Comparison of ENCODE assay signal across 8 mouse cellular contexts in genomic region chr4:154010907-154011645, GRCm38 (mm10). TPM values are rescaled to one million over a fixed set of nuclear protein-coding genes. Genes with fewer than 3 reads are reported as not detected.
DNase-seq lines count a peak whose midpoint lies in the region; ATAC-seq and TF ChIP-seq lines count a peak whose summit lies in the region.

No protein-coding gene starts in this region.

- intact Hi-C loops in heart, adult 2 months (cut with DNase I) = loop anchor here (1.0 to 5.0 kb wide), 3 partner anchors 53 to 146 kb away; partner anchors contain the start of genes Trp73 and Wrap73
- intact Hi-C loops in heart, postnatal 36 days (cut with DNase I) = loop anchor here (1.0 to 2.0 kb wide), 2 partner anchors 36 to 56 kb away; partner anchors contain the start of genes Cep104 and Dffb

- H3K36me3 ChIP-seq in heart, adult 2 months (ENCODE audit: control insufficient read depth, insufficient read depth, low read length) = no peaks in the 10 kb centered on the region
- H3K36me3 ChIP-seq in forebrain, postnatal 0 days (ENCODE audit: insufficient read depth) = peaks cover 27% of the 10 kb centered on the region
- peaks cover 14% of the 10 kb centered on the region for H3K36me3 ChIP-seq in macrophage (ENCODE audit: inconsistent target)

- H3K79me2 ChIP-seq in heart, adult 2 months (replicated peaks; ENCODE audit: control insufficient read depth, insufficient read depth, low read length) = peaks cover 15% of the 10 kb centered on the region
- peaks cover 40% of the 10 kb centered on the region for H3K79me2 ChIP-seq in macrophage (ENCODE audit: inconsistent target)

- peak overlapping the region; percentile 90 for H3K4me3 ChIP-seq in heart, adult 2 months
- H3K4me3 ChIP-seq in forebrain, postnatal 0 days (ENCODE audit: low read depth, low read length) = peak overlapping the region; percentile 93
- H3K4me3 ChIP-seq in macrophage (ENCODE audit: inconsistent target) = peak overlapping the region; percentile 40

- no peak for TF ChIP-seq POLR2A in heart, adult 2 months (IDR thresholded peaks at IDR 0.05; ENCODE audit: insufficient read depth, low read depth, low read length)

- TF ChIP-seq CTCF in heart, adult 2 months (IDR thresholded peaks at IDR 0.05) = no peak
- TF ChIP-seq CTCF in forebrain, postnatal 0 days (IDR thresholded peaks at IDR 0.05; ENCODE audit: low read depth) = no peak

- H3K4me1 ChIP-seq in heart, adult 2 months (ENCODE audit: control insufficient read depth, insufficient read depth, low read length) = peaks cover 7% of the 10 kb centered on the region
- H3K4me1 ChIP-seq in forebrain, postnatal 0 days (ENCODE audit: insufficient read depth) = peaks cover 12% of the 10 kb centered on the region

- H3K27me3 ChIP-seq in heart, adult 2 months (ENCODE audit: control insufficient read depth, insufficient read depth, low read length) = no peaks in the 10 kb centered on the region
- no peaks in the 10 kb centered on the region for H3K27me3 ChIP-seq in forebrain, postnatal 0 days (ENCODE audit: insufficient read depth, low read length)

- 28% methylated on average over 13 of the region's 13 CpGs for WGBS in heart, adult 2 months
- 30% methylated on average over 13 of the region's 13 CpGs for WGBS in forebrain, postnatal 0 days
- WGBS in macrophage (ENCODE audit: missing documents) = 32% methylated on average over 13 of the region's 13 CpGs

- peak overlapping the region; percentile 74 for H3K27ac ChIP-seq in heart, adult 2 months
- peak overlapping the region; percentile 64 for H3K27ac ChIP-seq in forebrain, postnatal 0 days (ENCODE audit: low read depth, low read length)
- 0 out of 2 replicates have a peak overlapping the region, but pooled peaks have one; percentile 32 for H3K27ac ChIP-seq in macrophage

- ATAC-seq in CD4-positive, CD25-positive, alpha-beta regulatory T cell, adult 4 months = peak; percentile 63
- ATAC-seq in forebrain, postnatal 0 days = peak; percentile 58

- TF ChIP-seq EP300 in heart, adult 2 months (IDR thresholded peaks at IDR 0.05; ENCODE audit: insufficient read depth, low read depth, low read length) = no peak

- H3K9me3 ChIP-seq in forebrain, postnatal 0 days (ENCODE audit: low read length) = no peaks in the 10 kb centered on the region

- H3K4me2 ChIP-seq in forebrain, postnatal 0 days (ENCODE audit: low read depth) = peak overlapping the region; percentile 93

- peak overlapping the region; percentile 86 for H3K9ac ChIP-seq in heart, adult 2 months (ENCODE audit: low read depth, low read length)
- peak overlapping the region; percentile 85 for H3K9ac ChIP-seq in forebrain, postnatal 0 days

- no peak for DNase-seq in heart, adult 2 months
- no peak for DNase-seq in heart, postnatal 36 days
- no peak for DNase-seq in forebrain, postnatal 0 days
- no peak for DNase-seq in gastrocnemius, adult 8-10 months (ENCODE audit: low spot score in 2 of 2)
- no peak for DNase-seq in adrenal gland, adult 2 months
- no peak for DNase-seq in layer of hippocampus, adult 9-10 months (ENCODE audit: low spot score)

RNA-seq across cellular contexts. Expression of gene Lrrc47, which starts 0.5 kb away (rescaled TPM):
- 10 to 100 TPM; 28.6 to 28.7 TPM for total RNA-seq in heart, adult 2 months (2021)
- 29.7 and 35.6 TPM in 2 replicates for polyA plus RNA-seq in heart, adult 2 months (2012; rRNA removed)
- 10 to 100 TPM; 30.6 to 33.1 TPM for total RNA-seq in heart, postnatal 36 days (2021)
- 1 to 10 TPM; 4.6 to 7.3 TPM for polyA plus RNA-seq in CD4-positive, CD25-positive, alpha-beta regulatory T cell, adult 4 months (2017; shearing (Covaris generic))
- 21.9 and 27.4 TPM in 2 replicates for total RNA-seq in forebrain, postnatal 0 days (2014; rRNA removed)
- 19.4 and 20.5 TPM in 2 replicates for polyA plus RNA-seq in forebrain, postnatal 0 days (2015; fragmentation: Nextera tagmentation; extraction: Ambion mirVana)
- 10 to 100 TPM in 24 of 26 experiments, 1 to 10 TPM in 2; 6.5 to 60.8 (median 25.7) TPM for total RNA-seq in macrophage (2018; cell fraction: chromatin; rRNA removed)
- total RNA-seq in macrophage (2018; cell fraction: cytosol; rRNA removed) = 10 to 100 TPM; 21.6 to 32.6 (median 28.4) TPM
- total RNA-seq in macrophage (2018; cell fraction: nucleus; rRNA removed) = 10 to 100 TPM; 13.4 to 38.9 (median 28.3) TPM
- 25.5 to 54.1 TPM (median 32.8 TPM) in 3 replicates for polyA plus RNA-seq in macrophage (2018)
- 10 to 100 TPM; 19.4 to 29.8 (median 25.0) TPM for total RNA-seq in gastrocnemius, adult 8-10 months (2022)
- total RNA-seq in adrenal gland, adult 2 months (2021) = 10 to 100 TPM; 39.7 to 53.8 TPM
- polyA plus RNA-seq in adrenal gland, adult 2 months (2012; rRNA removed) = 75.9 and 89.1 TPM in 2 replicates

RNA-seq across cellular contexts. Expression of gene Smim1, which starts 15.0 kb away (rescaled TPM):
- total RNA-seq in heart, adult 2 months (2021) = 1 to 10 TPM; 5.7 to 7.8 TPM
- 24.7 and 29.2 TPM in 2 replicates for polyA plus RNA-seq in heart, adult 2 months (2012; rRNA removed)
- total RNA-seq in heart, postnatal 36 days (2021) = 1 to 10 TPM; 5.9 to 7.0 TPM
- under 1 TPM; 0.12 to 0.65 TPM for polyA plus RNA-seq in CD4-positive, CD25-positive, alpha-beta regulatory T cell, adult 4 months (2017; shearing (Covaris generic))
- 8.5 and 10.2 TPM in 2 replicates for total RNA-seq in forebrain, postnatal 0 days (2014; rRNA removed)
- polyA plus RNA-seq in forebrain, postnatal 0 days (2015; fragmentation: Nextera tagmentation; extraction: Ambion mirVana) = 7.2 TPM in 2 replicates
- 10 to 100 TPM in 1 of 26 experiments, 1 to 10 TPM in 8, under 1 TPM in 4, not detected in 13; 0.11 to 10.1 (median 2.0) TPM for total RNA-seq in macrophage (2018; cell fraction: chromatin; rRNA removed)
- total RNA-seq in macrophage (2018; cell fraction: cytosol; rRNA removed) = 1 to 10 TPM in 14 of 26 experiments, under 1 TPM in 12; 0.31 to 2.2 (median 1.2) TPM
- 1 to 10 TPM in 8 of 26 experiments, under 1 TPM in 13, not detected in 5; 0.18 to 2.1 (median 0.65) TPM for total RNA-seq in macrophage (2018; cell fraction: nucleus; rRNA removed)
- polyA plus RNA-seq in macrophage (2018) = 1.2 to 1.8 TPM (median 1.7 TPM) in 3 replicates
- total RNA-seq in gastrocnemius, adult 8-10 months (2022) = 1 to 10 TPM in 3 of 4 experiments, under 1 TPM in 1; 0.46 to 3.4 (median 1.4) TPM
- total RNA-seq in adrenal gland, adult 2 months (2021) = 10 to 100 TPM; 54.7 to 69.5 TPM
- polyA plus RNA-seq in adrenal gland, adult 2 months (2012; rRNA removed) = 130 and 143 TPM in 2 replicates

RNA-seq across cellular contexts. Expression of gene Ccdc27, which starts 31.4 kb away (rescaled TPM):
- total RNA-seq in heart, adult 2 months (2021) = not detected
- not detected in 2 replicates for polyA plus RNA-seq in heart, adult 2 months (2012; rRNA removed)
- not detected for total RNA-seq in heart, postnatal 36 days (2021)
- polyA plus RNA-seq in CD4-positive, CD25-positive, alpha-beta regulatory T cell, adult 4 months (2017; shearing (Covaris generic)) = not detected
- not detected in 2 replicates for total RNA-seq in forebrain, postnatal 0 days (2014; rRNA removed)
- not detected in 2 replicates for polyA plus RNA-seq in forebrain, postnatal 0 days (2015; fragmentation: Nextera tagmentation; extraction: Ambion mirVana)
- not detected for total RNA-seq in macrophage (2018; cell fraction: chromatin; rRNA removed)
- total RNA-seq in macrophage (2018; cell fraction: cytosol; rRNA removed) = not detected
- total RNA-seq in macrophage (2018; cell fraction: nucleus; rRNA removed) = not detected
- not detected in 3 replicates for polyA plus RNA-seq in macrophage (2018)
- not detected for total RNA-seq in gastrocnemius, adult 8-10 months (2022)
- total RNA-seq in adrenal gland, adult 2 months (2021) = not detected
- polyA plus RNA-seq in adrenal gland, adult 2 months (2012; rRNA removed) = not detected in 2 replicates

RNA-seq across cellular contexts. Expression of gene Cep104, which starts 36.1 kb away (rescaled TPM):
- total RNA-seq in heart, adult 2 months (2021) = 10 to 100 TPM; 28.1 to 31.5 TPM
- polyA plus RNA-seq in heart, adult 2 months (2012; rRNA removed) = 19.6 and 20.1 TPM in 2 replicates
- 10 to 100 TPM; 28.0 to 29.6 TPM for total RNA-seq in heart, postnatal 36 days (2021)
- 1 to 10 TPM; 2.7 to 3.1 TPM for polyA plus RNA-seq in CD4-positive, CD25-positive, alpha-beta regulatory T cell, adult 4 months (2017; shearing (Covaris generic))
- 9.2 and 10.5 TPM in 2 replicates for total RNA-seq in forebrain, postnatal 0 days (2014; rRNA removed)
- 7.7 and 9.9 TPM in 2 replicates for polyA plus RNA-seq in forebrain, postnatal 0 days (2015; fragmentation: Nextera tagmentation; extraction: Ambion mirVana)
- 10 to 100 TPM in 22 of 26 experiments, 1 to 10 TPM in 4; 4.2 to 41.4 (median 24.1) TPM for total RNA-seq in macrophage (2018; cell fraction: chromatin; rRNA removed)
- 10 to 100 TPM in 24 of 26 experiments, 1 to 10 TPM in 2; 7.2 to 13.4 (median 12.1) TPM for total RNA-seq in macrophage (2018; cell fraction: cytosol; rRNA removed)
- total RNA-seq in macrophage (2018; cell fraction: nucleus; rRNA removed) = 10 to 100 TPM in 17 of 26 experiments, 1 to 10 TPM in 9; 5.4 to 22.1 (median 13.3) TPM
- 8.7 to 10.8 TPM (median 10.1 TPM) in 3 replicates for polyA plus RNA-seq in macrophage (2018)
- 10 to 100 TPM; 28.2 to 34.0 (median 28.5) TPM for total RNA-seq in gastrocnemius, adult 8-10 months (2022)
- total RNA-seq in adrenal gland, adult 2 months (2021) = 10 to 100 TPM; 25.6 to 25.7 TPM
- 18.4 and 22.4 TPM in 2 replicates for polyA plus RNA-seq in adrenal gland, adult 2 months (2012; rRNA removed)

RNA-seq across cellular contexts. Expression of gene Dffb, which starts 36.1 kb away (rescaled TPM):
- 1 to 10 TPM; 2.7 to 3.0 TPM for total RNA-seq in heart, adult 2 months (2021)
- 5.3 and 7.7 TPM in 2 replicates for polyA plus RNA-seq in heart, adult 2 months (2012; rRNA removed)
- 1 to 10 TPM; 3.7 to 4.4 TPM for total RNA-seq in heart, postnatal 36 days (2021)
- polyA plus RNA-seq in CD4-positive, CD25-positive, alpha-beta regulatory T cell, adult 4 months (2017; shearing (Covaris generic)) = 10 to 100 TPM; 14.8 to 23.5 TPM
- total RNA-seq in forebrain, postnatal 0 days (2014; rRNA removed) = 18.9 and 22.7 TPM in 2 replicates
- 8.6 and 9.3 TPM in 2 replicates for polyA plus RNA-seq in forebrain, postnatal 0 days (2015; fragmentation: Nextera tagmentation; extraction: Ambion mirVana)
- 10 to 100 TPM in 14 of 26 experiments, 1 to 10 TPM in 12; 1.8 to 21.5 (median 10.2) TPM for total RNA-seq in macrophage (2018; cell fraction: chromatin; rRNA removed)
- 1 to 10 TPM in 15 of 26 experiments, under 1 TPM in 11; 0.24 to 2.8 (median 1.4) TPM for total RNA-seq in macrophage (2018; cell fraction: cytosol; rRNA removed)
- 10 to 100 TPM in 3 of 26 experiments, 1 to 10 TPM in 23; 1.1 to 12.4 (median 4.7) TPM for total RNA-seq in macrophage (2018; cell fraction: nucleus; rRNA removed)
- polyA plus RNA-seq in macrophage (2018) = 1.7 to 3.2 TPM (median 2.0 TPM) in 3 replicates
- 1 to 10 TPM in 2 of 4 experiments, under 1 TPM in 2; 0.83 to 2.2 (median 1.1) TPM for total RNA-seq in gastrocnemius, adult 8-10 months (2022)
- total RNA-seq in adrenal gland, adult 2 months (2021) = 1 to 10 TPM; 2.9 to 3.7 TPM
- polyA plus RNA-seq in adrenal gland, adult 2 months (2012; rRNA removed) = 12.7 and 13.5 TPM in 2 replicates

Comparison
In these comparisons a context has a peak if more than half of its experiments do, and no peak if none do; other contexts are left out.
1. H3K4me3 ChIP-seq: peak in every context shown above with its lines; median percentile 93 in forebrain, postnatal 0 days; 90 in heart, adult 2 months; 40 in macrophage.